In the genomic region with DNA sequence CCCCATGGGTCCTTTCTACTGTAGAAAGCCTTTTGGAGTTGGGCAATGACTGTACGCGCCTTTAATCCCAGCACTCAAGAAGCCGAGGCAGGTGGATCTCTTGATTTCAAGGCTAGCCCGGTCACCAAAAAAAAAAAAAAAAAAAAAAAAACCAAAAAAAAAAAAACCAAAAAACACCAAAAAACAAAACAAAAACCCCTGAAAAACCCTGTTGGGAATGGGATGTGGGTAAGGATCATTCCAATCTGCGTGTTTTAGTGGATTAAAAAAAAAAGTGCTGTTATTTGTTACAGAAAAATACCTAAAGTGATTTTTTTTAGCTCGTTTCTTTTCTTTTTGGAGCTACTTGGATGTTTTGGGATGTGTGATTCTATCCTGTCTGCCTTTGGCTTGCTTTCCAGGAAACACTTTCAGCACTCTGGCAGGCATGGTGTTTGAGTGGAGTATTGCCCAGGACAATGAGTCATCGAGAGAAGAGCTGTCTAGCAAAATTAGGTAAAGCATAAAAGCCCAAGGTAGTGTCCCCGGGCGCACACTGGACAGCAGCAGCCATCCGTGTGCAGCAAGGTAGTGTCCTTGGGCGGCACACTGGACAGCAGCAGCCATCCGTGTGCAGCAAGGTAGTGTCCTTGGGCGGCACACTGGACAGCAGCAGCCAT, we compare ENCODE assay signal across 12 mouse cellular contexts. TPM values are rescaled to one million over a fixed set of nuclear protein-coding genes. Genes with fewer than 3 reads are reported as not detected.
A peak's percentile ranks its signal among the peaks of the same experiment; 100 is the strongest.
DNase-seq lines count a peak whose midpoint lies in the region; ATAC-seq and TF ChIP-seq lines count a peak whose summit lies in the region.
"Had no signal": no experiment of that assay in that cellular context is flagged by ENCODE, and none has a peak within 500 bp of the region (broad histone marks: within the 10 kb centered on the region; RNA-seq: fewer than 3 reads in every experiment).

No protein-coding gene starts in this region.

- no peak overlapping the region for H3K27ac ChIP-seq in cerebellum, adult 2 months (ENCODE audit: insufficient read depth, low read length)
- no peak overlapping the region for H3K27ac ChIP-seq in gastrocnemius, adult 2 months
- H3K27ac ChIP-seq in stomach, postnatal 0 days (replicated peaks), result no peak overlapping the region
- no peak overlapping the region for H3K27ac ChIP-seq in midbrain, embryonic 16.5 days (ENCODE audit: low read length)
- H3K27ac ChIP-seq: heart, embryonic 13.5 days; limb, embryonic 13.5 days had no signal

- intact Hi-C loops in gastrocnemius, adult 2 months (cut with DNase I), result no loop called here
- intact Hi-C loops in left cerebral cortex, postnatal 36 days (cut with DNase I), result no loop called here

- H3K4me2 ChIP-seq in stomach, postnatal 0 days (replicated peaks; ENCODE audit: low read depth), result no peak overlapping the region
- H3K4me2 ChIP-seq in midbrain, embryonic 16.5 days (ENCODE audit: low read length), result no peak overlapping the region
- H3K4me2 ChIP-seq: heart, embryonic 13.5 days; limb, embryonic 13.5 days had no signal

- TF ChIP-seq POLR2A in cerebellum, adult 2 months (IDR thresholded peaks at IDR 0.05; ENCODE audit: borderline replicate concordance, insufficient read depth, low read length), result no peak

- H3K9me3 ChIP-seq in stomach, postnatal 0 days (ENCODE audit: control insufficient read depth, low read length), result no peaks in the 10 kb centered on the region
- H3K9me3 ChIP-seq in midbrain, embryonic 16.5 days (replicated peaks; ENCODE audit: control insufficient read depth, low read length, poor library complexity, severe bottlenecking), result no peaks in the 10 kb centered on the region
- H3K9me3 ChIP-seq: heart, embryonic 13.5 days; limb, embryonic 13.5 days had no signal

- H3K4me1 ChIP-seq in cerebellum, adult 2 months (ENCODE audit: control insufficient read depth, insufficient read depth, low read length), result no peaks in the 10 kb centered on the region
- no peaks in the 10 kb centered on the region for H3K4me1 ChIP-seq in stomach, postnatal 0 days (replicated peaks; ENCODE audit: control insufficient read depth, insufficient read depth)
- H3K4me1 ChIP-seq in midbrain, embryonic 16.5 days (ENCODE audit: control insufficient read depth, insufficient read depth, low read length), result no peaks in the 10 kb centered on the region
- H3K4me1 ChIP-seq: heart, embryonic 13.5 days; limb, embryonic 13.5 days had no signal

- no peak for TF ChIP-seq EP300 in stomach, postnatal 0 days (optimal IDR thresholded peaks at IDR 0.05)

- peak; percentile 53 to 79 for DNase-seq in cerebellum, adult 2 months
- DNase-seq in MN1 (ENCODE audit: low spot score), result peak; percentile 53
- DNase-seq in gastrocnemius, adult 2 months, result peak; percentile 62
- DNase-seq in left cerebral cortex, postnatal 36 days (ENCODE audit: low spot score in 2 of 2), result peak; percentile 72 to 79
- no peak for DNase-seq in stomach, postnatal 0 days (ENCODE audit: low spot score)

- H3K4me3 ChIP-seq in cerebellum, adult 2 months (replicated peaks; ENCODE audit: insufficient read depth, low read depth, low read length), result no peak overlapping the region
- no peak overlapping the region for H3K4me3 ChIP-seq in gastrocnemius, adult 2 months
- no peak overlapping the region for H3K4me3 ChIP-seq in stomach, postnatal 0 days (ENCODE audit: low read depth, low read length)
- H3K4me3 ChIP-seq in midbrain, embryonic 16.5 days (ENCODE audit: low read depth, low read length), result no peak overlapping the region
- H3K4me3 ChIP-seq: heart, embryonic 13.5 days; limb, embryonic 13.5 days; myocyte had no signal

- H3K36me3 ChIP-seq in stomach, postnatal 0 days (ENCODE audit: control insufficient read depth, insufficient read depth, low read length), result no peaks in the 10 kb centered on the region
- no peaks in the 10 kb centered on the region for H3K36me3 ChIP-seq in midbrain, embryonic 16.5 days (ENCODE audit: control insufficient read depth, insufficient read depth, low read length)
- H3K36me3 ChIP-seq: heart, embryonic 13.5 days; limb, embryonic 13.5 days had no signal

- TF ChIP-seq CTCF in cerebellum, adult 2 months (IDR thresholded peaks at IDR 0.05; ENCODE audit: borderline replicate concordance, insufficient read depth, low read depth, low read length), result no peak
- no peak for TF ChIP-seq CTCF in gastrocnemius, adult 2 months (IDR thresholded peaks at IDR 0.05)
- no peak for TF ChIP-seq CTCF in stomach, postnatal 0 days (IDR thresholded peaks at IDR 0.05; ENCODE audit: low read depth)

- H3K9ac ChIP-seq in stomach, postnatal 0 days (ENCODE audit: low read length), result no peak overlapping the region
- no peak overlapping the region for H3K9ac ChIP-seq in midbrain, embryonic 16.5 days (ENCODE audit: low read depth, low read length)
- H3K9ac ChIP-seq: heart, embryonic 13.5 days; limb, embryonic 13.5 days had no signal

- ATAC-seq in cerebellum, adult (ENCODE audit: insufficient number of reproducible peaks, low FRiP score, low TSS enrichment), result no peak
- ATAC-seq in stomach, postnatal 0 days (ENCODE audit: low FRiP score, low TSS enrichment), result no peak
- no peak for ATAC-seq in midbrain, embryonic 16.5 days
- ATAC-seq in activated CD4-positive, CD25-positive, alpha-beta regulatory T cell, adult 4 months, result no peak
- ATAC-seq: CD4-positive, CD25-positive, alpha-beta regulatory T cell, adult 4 months had no signal

- WGBS in cerebellum, adult 2 months, result 55% methylated on average over 13 of the region's 13 CpGs
- WGBS in stomach, postnatal 0 days, result 78% methylated on average over 13 of the region's 13 CpGs
- 93% methylated on average over 13 of the region's 13 CpGs for WGBS in midbrain, embryonic 16.5 days

- H3K27me3 ChIP-seq in cerebellum, adult 2 months (ENCODE audit: control insufficient read depth, insufficient read depth, low read length), result no peaks in the 10 kb centered on the region
- no peaks in the 10 kb centered on the region for H3K27me3 ChIP-seq in stomach, postnatal 0 days (ENCODE audit: control insufficient read depth, insufficient read depth, low read length)
- H3K27me3 ChIP-seq in midbrain, embryonic 16.5 days (ENCODE audit: control insufficient read depth, insufficient read depth, low read depth, low read length), result no peaks in the 10 kb centered on the region
- H3K27me3 ChIP-seq: heart, embryonic 13.5 days; limb, embryonic 13.5 days had no signal

RNA-seq across cellular contexts. Expression of a gene that starts 14.3 kb away (rescaled TPM):
- polyA plus RNA-seq in cerebellum, adult 2 months (2012; rRNA removed), result 0.16 and 0.27 TPM in 2 replicates
- total RNA-seq in gastrocnemius, adult 2 months (2021), result under 1 TPM; 0.05 to 0.11 TPM
- total RNA-seq in left cerebral cortex, postnatal 36 days (2021), result under 1 TPM; 0.32 to 0.43 TPM
- 0.05 and 0.06 TPM in 2 replicates for polyA plus RNA-seq in stomach, postnatal 0 days (2015; fragmentation: Nextera tagmentation; extraction: Ambion mirVana)
- polyA plus RNA-seq in midbrain, embryonic 16.5 days (2015; fragmentation: Nextera tagmentation; extraction: Ambion mirVana), result 0.16 and 0.35 TPM in 2 replicates
- polyA plus RNA-seq in activated CD4-positive, CD25-positive, alpha-beta regulatory T cell, adult 4 months (2017; shearing (Covaris generic)), result under 1 TPM; 0.15 to 0.37 TPM

RNA-seq across cellular contexts. Expression of a gene that starts 45.8 kb away (rescaled TPM):
- polyA plus RNA-seq in cerebellum, adult 2 months (2012; rRNA removed), result 120 and 124 TPM in 2 replicates
- 1,000 to 10,000 TPM in 1 of 2 experiments, 100 to 1,000 TPM in 1; 428 to 1,099 TPM for total RNA-seq in gastrocnemius, adult 2 months (2021)
- total RNA-seq in left cerebral cortex, postnatal 36 days (2021), result 100 to 1,000 TPM; 178 to 184 TPM
- polyA plus RNA-seq in stomach, postnatal 0 days (2015; fragmentation: Nextera tagmentation; extraction: Ambion mirVana), result 327 TPM in 2 replicates
- 377 and 415 TPM in 2 replicates for polyA plus RNA-seq in midbrain, embryonic 16.5 days (2015; fragmentation: Nextera tagmentation; extraction: Ambion mirVana)
- 100 to 1,000 TPM; 850 to 880 TPM for polyA plus RNA-seq in activated CD4-positive, CD25-positive, alpha-beta regulatory T cell, adult 4 months (2017; shearing (Covaris generic))
